Mouse (Mus musculus): ENCODE data around the gene Mtmr3.
A peak's percentile ranks its signal among the peaks of the same experiment; 100 is the strongest.

DNA sequence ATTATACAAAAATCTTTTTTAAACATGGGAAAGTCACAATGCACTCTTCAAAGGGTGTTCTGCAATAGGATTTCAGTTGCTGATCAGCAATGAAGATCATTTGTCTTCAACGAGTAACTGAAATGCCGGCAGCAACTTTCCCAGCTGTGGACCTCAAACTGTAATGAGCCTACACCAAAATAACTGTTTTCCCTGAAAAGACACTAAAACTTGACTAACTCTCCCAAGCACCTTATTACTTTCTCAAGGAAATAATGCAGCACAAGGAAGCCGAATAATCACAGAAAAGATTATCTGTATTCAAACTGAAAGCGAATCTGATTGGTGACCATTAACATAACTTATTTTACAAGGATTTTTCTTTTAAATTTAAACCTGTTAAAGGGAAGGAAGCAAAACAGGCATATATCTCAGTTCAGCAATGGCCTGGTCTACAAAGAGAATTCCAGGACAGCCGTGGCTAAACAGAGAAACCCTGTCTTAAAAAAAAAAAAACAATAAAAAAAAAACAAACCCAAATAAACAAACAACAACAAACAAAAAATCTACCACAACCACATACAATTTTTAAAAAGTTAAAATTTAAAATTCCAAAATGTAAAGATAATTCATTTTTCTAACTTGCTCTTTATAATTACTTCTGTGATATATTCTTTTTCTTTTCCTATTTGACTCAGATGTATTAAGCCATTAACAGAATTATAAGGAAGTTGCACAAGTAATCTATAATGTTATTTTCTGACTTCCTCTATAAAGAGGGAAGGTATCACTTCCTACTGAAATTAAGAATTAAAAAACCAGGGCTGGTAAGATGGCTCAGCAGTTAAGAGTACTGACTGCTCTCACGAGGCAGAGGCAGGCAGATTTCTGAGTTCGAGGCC is 50.7 kb downstream of the Mtmr3 start:
- TF ChIP-seq POLR2A (IDR thresholded peaks at IDR 0.05; ENCODE audit: control insufficient read depth in 1 of 2, insufficient read depth in 1 of 2, low read depth in 1 of 2, low read length in 2 of 2, poor library complexity in 1 of 2) (no peak), MAZ (IDR thresholded peaks at IDR 0.05; ENCODE audit: low read depth, low read length) (no peak), NELFE (IDR thresholded peaks at IDR 0.05; ENCODE audit: low read depth, low read length) (no peak), CTCF (IDR thresholded peaks at IDR 0.05 in 2 of 3, conservative IDR thresholded peaks at IDR 0.05 in 1 of 3; ENCODE audit: control insufficient read depth in 1 of 3, insufficient read depth in 1 of 3, low read depth in 2 of 3, low read length in 3 of 3, poor library complexity in 1 of 3, severe bottlenecking in 1 of 3) (no peak), MYC (IDR thresholded peaks at IDR 0.05; ENCODE audit: low read depth, low read length) (no peak), EP300 (IDR thresholded peaks at IDR 0.05; ENCODE audit: low read depth in 1 of 2, low read length in 2 of 2) (peak; percentile 78 to 85; a peak in 3 of 4 replicates), SMC3 (IDR thresholded peaks at IDR 0.05; ENCODE audit: low read depth, low read length) (no peak), MXI1 (IDR thresholded peaks at IDR 0.05; ENCODE audit: low read depth, low read length) (no peak)

Data from MEL (cell line).